Mouse (Mus musculus): ENCODE measurements around the gene Mapk1ip1.

The Mapk1ip1 gene

DNA sequence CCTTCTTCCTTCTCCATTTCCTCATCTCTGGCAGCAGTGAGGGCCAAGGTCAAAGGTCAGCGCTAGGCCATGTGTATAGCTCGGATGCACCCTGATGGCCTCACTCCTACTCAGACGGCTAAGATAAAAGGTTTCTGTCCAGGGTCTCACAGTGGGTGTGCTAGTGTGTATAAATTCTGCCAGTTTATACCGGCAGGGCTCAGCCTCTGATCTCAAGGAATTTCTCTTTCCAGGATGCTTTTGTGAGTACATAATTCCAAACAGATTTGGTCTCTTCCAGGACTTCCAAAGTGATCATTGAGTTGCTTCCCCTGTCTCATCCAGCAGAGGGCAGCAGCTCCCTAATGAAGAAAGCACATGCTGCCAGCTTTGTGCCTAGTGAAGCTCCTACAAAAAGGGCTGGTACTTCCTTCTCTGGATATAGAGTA, 5.5 kb downstream of the Mapk1ip1 start:
- peak; percentile 79 for DNase-seq (ENCODE audit: low spot score)

DNA sequence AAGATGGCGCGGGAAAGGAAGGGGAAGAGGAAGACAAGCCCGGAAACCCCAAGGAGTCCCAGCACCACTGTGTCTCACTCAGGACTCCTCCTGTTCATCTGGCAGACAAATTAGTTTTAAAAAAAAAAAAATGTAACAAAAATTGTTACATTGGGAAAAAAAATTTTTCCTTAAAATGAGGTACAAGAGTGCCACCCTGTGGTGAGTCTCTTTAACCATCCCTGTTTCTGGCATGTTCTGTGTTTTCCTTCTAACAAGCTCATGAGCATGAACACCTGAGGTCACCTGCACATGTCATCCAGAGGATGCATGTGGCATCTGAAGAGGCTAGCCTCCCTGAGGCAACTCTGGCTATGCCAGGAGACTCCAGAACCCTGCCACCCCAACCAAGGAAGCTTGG, 11.0 kb downstream of the Mapk1ip1 start:
- no peak for DNase-seq (ENCODE audit: low spot score)

DNA sequence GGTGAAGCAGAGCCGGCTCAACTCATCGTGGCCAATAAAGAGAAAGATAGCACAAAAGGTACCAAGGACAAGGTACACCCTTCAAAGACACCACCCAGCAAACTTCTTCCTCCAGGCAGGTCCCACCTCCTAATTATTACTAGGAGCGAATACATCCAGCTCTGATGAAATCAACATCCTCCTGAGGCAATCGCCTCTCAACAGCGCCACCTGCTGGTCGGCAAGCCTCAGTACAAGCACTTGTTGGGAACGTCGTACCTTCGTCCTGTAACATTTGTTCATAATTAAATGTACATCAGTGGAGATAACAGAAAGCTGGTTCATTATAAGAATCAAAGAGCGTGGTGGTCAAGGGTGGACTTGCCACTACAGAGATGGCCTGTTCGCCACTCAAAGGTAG, 18.3 kb downstream of the Mapk1ip1 start:
- peak; percentile 58 for DNase-seq (ENCODE audit: low spot score)

DNA sequence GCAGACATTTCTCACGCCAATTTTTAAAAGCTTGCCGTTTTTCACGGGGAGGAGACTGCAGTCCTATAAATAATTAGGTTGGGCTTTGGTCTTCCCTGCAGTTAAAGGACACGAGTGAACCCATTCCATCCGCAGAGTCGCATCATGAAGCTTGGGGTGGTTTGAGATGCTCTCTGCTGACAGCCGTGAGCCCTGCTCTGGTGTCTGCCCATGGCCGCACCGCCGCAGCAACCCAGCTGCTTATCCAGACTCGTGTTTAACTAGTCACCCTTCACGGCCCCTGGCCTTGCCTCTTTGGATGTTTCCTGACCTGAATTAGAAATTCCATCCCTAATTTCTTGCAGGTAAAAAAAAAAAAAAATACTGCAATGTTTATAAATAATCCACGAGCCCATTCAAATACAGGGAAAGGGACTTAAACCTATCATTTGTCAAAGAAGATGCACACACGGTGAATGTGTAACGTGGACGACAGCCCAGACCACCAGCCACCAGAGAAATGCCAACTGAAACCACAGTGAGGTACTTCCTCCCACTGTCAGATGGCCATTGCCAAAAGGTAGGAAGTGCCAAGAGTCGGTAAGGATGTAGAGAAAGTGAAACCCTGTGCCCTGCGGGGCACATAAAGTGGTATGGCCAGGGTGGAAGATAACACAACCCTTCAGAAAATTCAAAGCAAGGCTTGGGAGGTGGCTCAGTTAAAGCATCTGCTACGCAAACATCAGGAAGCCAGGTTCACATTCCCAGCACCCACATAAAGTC, 20.9 kb downstream of the Mapk1ip1 start:
- DNase-seq (ENCODE audit: low spot score) = no peak

DNA sequence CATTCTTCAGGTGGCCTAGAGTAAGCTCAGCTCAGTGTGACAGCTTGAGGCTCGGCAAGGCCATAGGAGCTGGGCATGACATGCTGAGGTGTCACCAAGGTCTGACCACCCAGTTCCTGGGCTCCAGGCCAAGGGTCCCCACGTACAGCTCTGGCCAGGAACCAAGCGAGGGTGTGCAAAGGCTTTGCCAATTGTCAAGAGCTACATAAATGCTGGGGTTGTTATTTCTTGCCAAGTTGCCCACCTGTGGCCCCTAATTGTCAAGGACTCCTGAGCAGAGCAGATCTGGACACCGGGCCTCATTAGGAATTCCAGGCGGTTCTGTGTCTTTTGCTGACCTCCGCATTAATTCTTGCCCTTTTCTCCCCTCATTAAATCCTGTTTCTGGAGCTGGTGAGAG, 21.6 kb downstream of the Mapk1ip1 start:
- DNase-seq (ENCODE audit: low spot score) = no peak

DNA sequence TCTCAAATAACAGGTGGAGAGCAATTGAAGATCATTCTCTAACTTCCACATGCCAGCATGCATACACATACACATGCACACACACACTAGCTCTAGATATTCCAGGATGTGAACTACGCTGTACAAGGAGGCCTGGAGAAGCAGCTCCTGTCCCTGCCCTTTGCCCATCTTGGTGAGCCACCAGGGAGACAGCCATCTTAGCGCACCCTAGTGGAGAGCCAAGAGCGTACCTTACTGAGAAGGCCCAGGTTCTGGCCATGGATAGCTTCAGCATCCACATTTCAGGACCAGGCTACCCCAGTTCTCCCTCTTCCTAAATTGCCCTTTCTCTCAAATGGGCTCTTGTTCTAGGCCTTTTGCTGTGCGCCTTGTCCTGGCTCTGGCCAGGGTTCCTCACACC, 27.8 kb downstream of the Mapk1ip1 start:
- no peak for DNase-seq (ENCODE audit: low spot score)

DNA sequence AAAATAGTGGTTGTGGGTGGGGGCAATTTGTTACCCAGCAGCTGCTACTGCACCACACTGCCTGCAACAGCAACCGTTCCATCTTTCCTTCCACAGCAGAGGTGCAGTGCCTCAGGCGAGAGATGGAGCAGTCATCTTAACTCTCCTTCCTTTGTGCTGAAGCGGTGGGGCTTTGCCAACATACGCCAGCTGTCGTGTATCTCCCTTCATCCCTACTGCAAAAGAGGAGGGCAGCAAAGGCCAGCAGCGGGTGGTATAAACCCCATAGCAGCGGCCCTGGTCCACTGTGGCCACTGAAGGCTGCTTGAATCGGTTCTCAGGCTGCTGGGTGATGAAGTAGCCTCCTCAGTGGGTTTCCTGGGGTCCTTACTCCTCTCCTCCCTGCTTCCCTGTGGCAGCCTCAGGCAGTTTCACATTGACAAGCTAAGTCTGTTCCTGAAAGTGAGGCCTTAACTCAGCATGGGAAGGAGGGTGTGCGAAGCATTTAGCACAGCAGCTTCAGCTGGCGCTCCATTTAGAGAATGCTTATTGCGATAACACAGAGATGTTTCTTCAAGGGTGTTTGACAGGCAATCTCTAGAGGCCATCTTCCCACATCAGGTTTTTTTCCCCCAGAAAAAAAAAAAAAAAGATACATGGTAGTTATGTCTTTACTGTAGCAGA, 32.7 kb downstream of the Mapk1ip1 start:
- DNase-seq (ENCODE audit: low spot score) = no peak

DNA sequence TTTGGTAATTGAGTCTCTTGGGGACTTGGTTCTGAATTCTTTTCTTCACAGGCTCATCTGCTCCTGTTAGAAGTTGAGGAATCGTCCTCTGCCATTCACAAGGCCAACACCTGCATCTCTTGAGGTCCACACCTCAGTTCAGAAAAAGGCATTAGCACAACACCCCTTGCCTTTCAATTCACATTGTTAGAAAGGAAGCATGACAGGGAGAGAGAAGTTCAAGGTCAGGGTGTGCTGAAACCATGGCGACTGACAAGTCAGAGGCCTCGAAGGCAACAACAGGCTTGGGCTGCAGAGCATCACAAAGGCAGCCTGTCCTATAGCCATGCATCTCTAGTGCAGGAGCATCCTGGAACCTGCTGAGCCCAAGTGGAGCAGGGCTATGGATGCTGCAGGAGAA, 38.9 kb downstream of the Mapk1ip1 start:
- DNase-seq (ENCODE audit: low spot score) = no peak

DNA sequence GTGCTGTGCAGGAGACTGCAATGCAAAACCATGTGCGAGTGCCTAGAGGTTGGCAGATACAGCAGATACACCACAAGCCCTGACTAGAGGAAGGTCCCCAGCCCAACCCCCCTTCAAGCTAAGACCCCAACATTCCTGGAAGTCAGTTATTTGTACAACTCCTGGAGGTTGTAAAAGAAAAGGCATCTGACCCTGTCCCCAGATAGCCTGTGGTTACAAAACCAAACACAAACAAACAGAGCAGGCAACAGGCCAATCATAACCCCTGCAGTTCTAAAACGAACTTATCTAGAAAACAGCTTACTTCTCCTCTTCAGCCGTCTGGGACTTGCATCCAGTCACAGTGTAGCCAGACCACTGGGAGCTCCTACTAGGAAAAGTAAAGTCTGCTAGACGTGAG, 42.7 kb downstream of the Mapk1ip1 start:
- DNase-seq (ENCODE audit: low spot score) = no peak

DNA sequence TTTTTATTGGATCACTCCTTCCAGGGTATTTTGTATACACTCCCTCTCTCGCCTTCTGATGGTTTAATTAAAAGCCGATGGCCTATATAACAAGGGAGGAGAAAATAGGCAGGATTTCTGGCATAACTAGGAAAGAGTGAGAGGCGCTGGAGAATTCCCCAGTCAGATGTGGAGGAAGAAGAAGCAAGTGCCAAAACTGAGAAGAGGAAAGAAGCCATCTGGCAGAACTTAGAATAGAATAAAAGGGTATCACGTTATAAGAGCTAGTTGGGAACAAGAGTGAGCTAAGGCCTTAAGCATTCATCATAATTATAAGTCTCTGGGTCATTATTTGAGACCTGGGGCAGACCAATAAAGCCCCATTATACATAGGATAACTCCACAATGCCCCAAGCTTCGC, 58.0 kb downstream of the Mapk1ip1 start:
- DNase-seq (ENCODE audit: low spot score) = no peak

Data from ovary, postnatal 14 days (tissue).